Mouse (Mus musculus) small intestine, adult 2 months (tissue): Measurements from ENCODE around the gene Nhlh2.

Source experiments
- CTCF ChIP-seq: fragments of 200-500 bp; IDR thresholded peaks from 2 replicates; pipeline ENCODE4 v1.5.1; 2012; ENCODE audit warnings: low read depth, mild to moderate bottlenecking, control low read depth, inconsistent platforms, low read length, moderate library complexity, mixed read lengths; ENCODE audit not compliant: insufficient replicate concordance, insufficient read length; ENCODE audit errors: extremely low read depth
- POLR2A ChIP-seq: fragments of 200-500 bp; IDR thresholded peaks from 2 replicates; pipeline ENCODE4 v1.6.1; 2012; ENCODE audit warnings: low read depth, mild to moderate bottlenecking, control low read depth, inconsistent platforms, low read length, moderate library complexity

DNA sequence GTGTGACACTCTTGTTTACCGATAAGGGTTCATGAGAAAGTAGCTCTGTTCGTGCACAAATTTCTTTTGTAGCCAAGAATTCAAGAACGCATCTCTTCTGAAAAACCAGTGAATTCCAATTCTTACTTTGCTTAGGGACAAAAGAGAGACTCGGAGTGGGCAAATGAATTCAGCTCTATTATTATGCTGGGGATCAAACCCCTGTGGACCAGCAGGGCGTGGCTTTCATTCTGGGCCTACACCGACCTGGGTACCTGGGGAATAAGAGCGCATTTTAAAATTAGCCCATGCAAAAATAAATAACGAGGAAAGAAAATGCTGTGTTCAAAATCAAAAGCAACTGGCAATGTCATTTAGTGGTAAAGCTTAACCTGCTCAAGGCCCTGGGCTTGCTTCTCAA is 43.4 kb downstream of the Nhlh2 start:
- no peak for TF ChIP-seq POLR2A
- no peak for TF ChIP-seq CTCF
